Mouse (Mus musculus): Measurements from ENCODE around the gene Dnajc28. TPM values are rescaled to one million over a fixed set of nuclear protein-coding genes. Genes with fewer than 3 reads are reported as not detected.
"Not testable (repeated sequence)": the region's sequence is repeated elsewhere in the genome, so short reads cannot be mapped to it uniquely, and the experiment has no call there.

Dnajc28 gene
- total RNA-seq (2014; fragmentation: Nextera tagmentation), result 2.4 and 2.8 TPM in 2 replicates
- 6.1 and 9.2 TPM in 2 replicates for total RNA-seq (2017)

- peak; percentile 94 for ATAC-seq (replicated peaks; ENCODE audit: poor library complexity, severe bottlenecking)
Observed at GRCm38 (mm10) chr16:91618511-91619501, at the start of gene Dnajc28. Gene Dnajc28 (minus strand): TSS chr16:91619026.

DNA sequence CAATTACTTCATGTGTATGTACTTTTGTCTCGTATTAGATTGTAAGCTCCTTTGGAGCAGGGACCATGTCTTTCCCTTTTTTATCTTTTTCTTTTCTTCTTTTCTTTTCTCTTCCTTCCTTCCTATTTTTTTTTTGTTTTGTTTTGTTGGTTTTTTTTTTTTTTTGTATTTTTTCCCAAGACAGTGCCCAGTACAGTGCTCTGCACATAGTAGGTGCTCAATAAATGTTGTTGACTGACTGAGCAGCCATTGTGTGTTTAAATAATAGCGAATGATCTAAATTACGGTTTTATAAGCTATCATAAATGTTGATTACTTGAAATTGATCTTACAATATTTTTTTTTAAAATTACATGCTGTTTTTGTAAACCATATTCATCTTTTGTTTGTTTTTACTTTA is 45.0 kb upstream of the Dnajc28 start:
- ATAC-seq (replicated peaks; ENCODE audit: poor library complexity, severe bottlenecking), result no peak

DNA sequence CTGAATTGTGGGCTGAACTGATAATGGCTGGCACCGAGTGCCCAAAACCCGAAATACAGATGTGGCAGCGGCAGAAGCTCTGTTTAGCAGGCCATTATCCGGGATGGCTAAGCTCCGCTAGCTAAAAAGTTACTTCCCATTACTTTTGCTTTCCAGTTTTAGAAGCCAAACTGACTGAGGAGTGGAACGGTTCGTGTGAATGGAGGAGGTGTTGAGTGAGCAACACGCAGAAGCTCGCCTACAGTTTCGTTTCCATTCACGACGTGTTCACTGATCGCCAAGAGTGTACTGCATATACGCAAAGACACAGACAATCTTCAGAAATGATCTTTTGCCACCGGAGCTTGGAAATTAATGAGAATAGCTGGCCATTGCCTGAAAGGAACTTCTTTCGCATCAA is 43.5 kb upstream of the Dnajc28 start:
- no peak for ATAC-seq (replicated peaks; ENCODE audit: poor library complexity, severe bottlenecking)

DNA sequence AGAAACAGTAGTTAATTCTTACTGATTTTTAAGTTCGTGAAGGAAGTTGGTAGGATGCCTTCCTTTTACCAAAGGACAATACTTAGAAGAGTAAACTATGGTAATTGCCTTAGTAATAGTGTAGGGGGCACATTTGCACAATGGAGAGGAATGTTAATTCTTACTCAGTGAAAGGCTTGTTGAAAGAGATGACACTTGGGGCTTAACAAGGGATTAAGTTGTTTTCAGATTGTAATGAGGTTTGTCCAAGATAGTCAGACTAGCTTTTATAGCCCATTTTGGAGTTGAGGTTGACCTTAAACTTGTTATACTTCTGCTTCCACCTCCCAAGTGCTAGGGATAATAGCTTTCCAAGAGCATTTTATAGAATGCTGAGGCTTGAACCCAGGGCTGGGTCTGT is 42.6 kb upstream of the Dnajc28 start:
- no peak for ATAC-seq (replicated peaks; ENCODE audit: poor library complexity, severe bottlenecking)

GRCm38 (mm10) chr16:91659798-91660197 is 41.0 kb upstream of the Dnajc28 start:
- no peak for ATAC-seq (replicated peaks; ENCODE audit: poor library complexity, severe bottlenecking)

DNA sequence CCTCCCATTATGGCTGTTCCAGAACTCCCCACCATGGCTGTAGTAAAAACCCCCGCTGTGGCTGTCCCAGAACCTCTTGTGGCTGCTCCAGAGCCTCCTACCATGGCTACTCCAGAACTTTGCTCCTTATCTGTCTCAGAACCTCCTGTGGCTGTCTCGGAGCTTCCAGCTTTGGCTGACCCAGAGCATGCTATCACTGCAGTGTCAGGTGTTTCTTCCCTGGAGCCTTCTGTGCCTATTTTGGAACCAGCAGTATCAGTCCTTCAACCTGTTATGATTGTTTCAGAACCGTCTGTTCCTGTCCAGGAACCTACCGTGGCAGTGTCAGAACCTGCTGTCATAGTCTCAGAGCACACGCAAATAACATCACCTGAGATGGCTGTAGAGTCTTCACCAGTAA is 39.6 kb upstream of the Dnajc28 start:
- no peak for ATAC-seq (replicated peaks; ENCODE audit: poor library complexity, severe bottlenecking)

- ATAC-seq (replicated peaks; ENCODE audit: poor library complexity, severe bottlenecking), result no peak
Observed at GRCm38 (mm10) chr16:91657285-91657684, 38.5 kb upstream of the Dnajc28 start.

- no peak for ATAC-seq (replicated peaks; ENCODE audit: poor library complexity, severe bottlenecking)
Observed at GRCm38 (mm10) chr16:91655285-91655684, 36.5 kb upstream of the Dnajc28 start.

GRCm38 (mm10) chr16:91652191-91652590 is 33.4 kb upstream of the Dnajc28 start:
- ATAC-seq (replicated peaks; ENCODE audit: poor library complexity, severe bottlenecking), result no peak

GRCm38 (mm10) chr16:91649781-91650180 is 31.0 kb upstream of the Dnajc28 start:
- ATAC-seq (replicated peaks; ENCODE audit: poor library complexity, severe bottlenecking), result no peak

GRCm38 (mm10) chr16:91649246-91649645 is 30.4 kb upstream of the Dnajc28 start:
- no peak for ATAC-seq (replicated peaks; ENCODE audit: poor library complexity, severe bottlenecking)

- ATAC-seq (replicated peaks; ENCODE audit: poor library complexity, severe bottlenecking), result peak; percentile 48
Observed at GRCm38 (mm10) chr16:91648220-91648550, 29.4 kb upstream of the Dnajc28 start.

DNA sequence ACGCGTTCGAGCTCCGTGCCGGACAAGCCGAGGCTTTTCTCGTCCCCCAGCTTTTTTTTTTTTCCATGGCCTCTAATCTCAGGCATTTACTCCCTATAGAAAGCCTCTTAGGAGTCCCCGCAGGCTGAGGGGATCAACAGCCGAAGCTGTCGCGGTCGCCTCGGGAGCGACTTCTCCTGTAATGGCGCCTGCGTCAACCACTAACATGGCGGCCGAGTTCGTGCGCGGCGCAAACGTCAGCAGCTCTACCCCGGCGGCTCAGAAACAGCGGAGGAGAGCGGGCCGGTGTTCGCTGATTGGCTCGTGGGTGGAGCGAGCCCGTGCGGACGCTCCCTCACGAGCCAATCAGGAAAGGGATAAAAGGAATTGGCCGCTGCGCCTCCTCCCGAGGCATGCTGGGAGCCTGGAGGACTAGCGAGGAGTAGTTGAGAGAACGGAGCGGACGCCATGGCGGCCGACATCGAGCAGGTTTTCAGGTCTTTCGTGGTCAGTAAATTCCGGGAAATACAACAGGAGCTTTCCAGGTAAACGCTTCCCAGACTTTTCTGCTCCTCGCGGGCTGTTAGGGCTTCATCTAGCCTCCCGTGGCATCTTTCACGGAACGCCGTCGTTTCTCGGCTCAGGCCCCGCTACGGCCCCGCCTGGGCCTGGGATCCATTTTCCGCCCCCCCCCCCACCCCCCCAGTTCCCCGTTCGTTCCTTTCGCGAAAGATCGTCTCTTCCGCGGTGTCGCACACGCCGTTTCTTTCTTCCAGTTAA is 28.8 kb upstream of the Dnajc28 start, which contains the start of gene Son:
TSS of gene Son (plus strand) at position 46 of the 759 bp plus-strand sequence.
- peak; percentile 80 for ATAC-seq (replicated peaks; ENCODE audit: poor library complexity, severe bottlenecking)

DNA sequence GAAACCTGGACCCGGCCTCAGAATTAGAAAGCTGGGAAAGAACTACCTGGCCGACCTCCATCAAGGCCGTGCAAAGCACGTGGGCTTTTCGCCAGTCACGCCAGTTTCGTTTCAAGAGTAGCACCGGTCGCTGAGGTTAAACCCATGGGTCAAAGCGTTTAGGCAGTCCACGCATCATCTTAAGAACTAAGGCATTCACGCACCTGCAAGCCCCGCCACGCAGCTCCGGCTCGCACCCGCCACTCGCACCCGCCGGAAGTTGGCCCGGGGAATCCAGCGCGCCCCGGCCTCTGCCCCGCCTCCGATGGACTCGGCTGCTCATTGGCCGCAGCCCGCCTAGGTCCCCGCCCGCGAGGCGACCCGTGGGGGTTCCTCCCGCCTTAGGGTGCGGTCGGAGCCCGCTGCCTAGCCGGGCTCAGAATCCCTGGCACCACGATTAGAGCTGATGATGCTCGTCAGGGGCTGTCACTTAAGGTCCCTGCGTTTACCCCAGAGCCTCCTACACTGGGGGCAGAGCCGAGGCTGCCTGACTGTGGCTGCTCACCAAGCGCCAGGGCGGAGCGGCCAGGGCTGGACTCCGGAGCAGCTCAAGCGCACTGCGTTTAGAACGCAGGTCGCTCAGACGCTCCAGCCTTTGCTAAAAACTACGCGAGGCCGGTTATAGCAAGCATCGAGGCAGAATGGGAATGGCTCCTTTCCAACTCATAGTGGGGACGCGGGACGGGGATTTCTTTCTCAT is 28.0 kb upstream of the Dnajc28 start, which contains the start of gene Gart:
TSS of gene Gart (minus strand) at position 272 of the 739 bp plus-strand sequence.
- ATAC-seq (replicated peaks; ENCODE audit: poor library complexity, severe bottlenecking), result peak; percentile 81

DNA sequence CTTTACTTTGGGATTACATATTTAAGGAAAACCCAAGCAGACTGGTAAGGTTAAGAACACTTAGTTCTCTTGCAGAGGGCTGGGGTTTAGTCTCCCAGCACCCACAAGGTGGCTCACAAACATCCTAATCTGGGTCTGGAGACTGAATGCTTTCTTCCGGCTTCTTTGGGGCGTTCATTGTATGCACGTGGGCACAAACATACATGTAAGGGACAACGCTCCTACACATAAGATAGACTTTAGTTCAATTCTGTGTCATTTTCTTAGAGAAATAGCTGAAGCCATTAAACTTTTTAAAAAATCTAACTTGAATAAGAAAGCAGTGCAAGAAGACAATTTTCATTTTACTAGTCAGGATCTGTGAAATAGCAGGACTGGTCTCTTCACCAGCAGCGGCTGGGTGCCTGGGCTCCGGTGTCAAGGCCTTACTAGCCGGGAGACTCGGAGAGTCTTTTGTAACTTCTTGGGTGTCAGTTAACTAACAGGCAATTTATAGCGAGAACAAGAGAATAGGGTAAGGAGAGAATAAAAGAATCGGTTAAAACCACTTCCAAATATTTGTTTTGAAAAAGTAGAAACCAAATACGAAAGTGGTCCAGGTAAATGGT is 27.3 kb upstream of the Dnajc28 start:
- no peak for ATAC-seq (replicated peaks; ENCODE audit: poor library complexity, severe bottlenecking)

GRCm38 (mm10) chr16:91645420-91645819 is 26.6 kb upstream of the Dnajc28 start:
- not testable (repeated sequence) for ATAC-seq (replicated peaks; ENCODE audit: poor library complexity, severe bottlenecking)

DNA sequence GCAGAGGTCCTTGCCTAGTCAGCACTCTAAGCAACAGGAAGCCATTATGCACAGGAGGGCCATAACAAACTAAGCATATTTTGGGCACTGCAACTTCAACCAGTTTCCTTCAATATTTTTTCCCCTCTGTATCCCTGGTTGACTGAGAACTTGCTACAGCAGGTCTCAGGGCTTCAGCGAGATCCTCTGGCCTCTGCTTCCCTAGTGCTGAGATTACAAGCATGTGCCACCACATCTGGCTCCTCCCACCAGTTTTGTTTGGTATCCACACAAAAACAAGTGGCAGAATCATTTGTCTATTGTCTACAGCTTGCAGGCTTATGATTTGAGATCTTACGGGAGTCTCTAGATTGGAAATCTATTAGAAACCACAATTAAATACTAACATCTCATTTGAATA is 26.1 kb upstream of the Dnajc28 start:
- no peak for ATAC-seq (replicated peaks; ENCODE audit: poor library complexity, severe bottlenecking)

DNA sequence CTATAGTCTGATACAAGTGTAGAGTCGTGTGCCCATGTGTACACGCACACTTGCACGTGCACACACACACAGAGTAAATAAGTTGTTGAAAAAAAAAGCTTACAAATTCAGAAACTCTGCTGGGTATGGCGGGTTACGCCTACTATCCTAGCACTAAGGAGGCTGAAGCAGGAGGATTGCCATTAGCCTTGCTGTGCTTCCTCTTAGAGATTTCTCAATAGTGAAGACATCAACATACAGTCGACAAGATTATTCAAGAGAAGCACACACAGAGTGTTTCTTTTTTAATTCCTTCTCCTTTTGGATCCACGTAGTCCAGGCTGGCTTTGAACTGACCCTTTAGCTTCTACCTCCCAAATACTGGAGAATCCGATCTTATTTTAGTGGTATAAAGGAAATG is 21.3 kb upstream of the Dnajc28 start:
- ATAC-seq (replicated peaks; ENCODE audit: poor library complexity, severe bottlenecking), result peak; percentile 71

- no peak for ATAC-seq (replicated peaks; ENCODE audit: poor library complexity, severe bottlenecking)
Observed at GRCm38 (mm10) chr16:91639636-91640035, 20.8 kb upstream of the Dnajc28 start.

- no peak for ATAC-seq (replicated peaks; ENCODE audit: poor library complexity, severe bottlenecking)
Observed at GRCm38 (mm10) chr16:91639161-91639560, 20.3 kb upstream of the Dnajc28 start.
